Mouse (Mus musculus): ENCODE measurements around the gene Rtkn.
A peak's percentile ranks its signal among the peaks of the same experiment; 100 is the strongest.

The Rtkn gene

DNA sequence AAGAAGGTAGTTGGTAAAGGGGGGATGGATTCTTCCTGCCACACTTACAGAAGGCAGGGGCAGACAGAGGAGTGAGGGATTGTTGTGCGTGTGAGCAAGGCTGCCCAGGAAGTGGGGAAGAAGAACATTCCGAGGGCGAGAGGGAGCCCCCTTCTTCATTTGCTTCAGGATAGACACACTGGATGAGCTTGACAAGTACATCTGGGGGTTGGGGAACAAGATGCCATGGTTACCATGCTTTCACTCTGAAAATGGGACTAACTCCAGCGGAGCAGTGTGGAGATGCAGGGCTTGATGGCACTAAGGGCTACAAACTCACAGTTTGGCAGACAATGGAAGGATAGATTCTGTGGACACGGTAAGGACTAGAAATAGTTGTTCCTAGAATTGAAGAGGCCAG, 35.8 kb downstream of the Rtkn start:
- DNase-seq (ENCODE audit: extremely low spot score, low spot score) = no peak

GRCm38 (mm10) chr6:83172240-83172920, 37.1 kb downstream of the Rtkn start:
- DNase-seq (ENCODE audit: extremely low spot score, low spot score) = no peak

DNA sequence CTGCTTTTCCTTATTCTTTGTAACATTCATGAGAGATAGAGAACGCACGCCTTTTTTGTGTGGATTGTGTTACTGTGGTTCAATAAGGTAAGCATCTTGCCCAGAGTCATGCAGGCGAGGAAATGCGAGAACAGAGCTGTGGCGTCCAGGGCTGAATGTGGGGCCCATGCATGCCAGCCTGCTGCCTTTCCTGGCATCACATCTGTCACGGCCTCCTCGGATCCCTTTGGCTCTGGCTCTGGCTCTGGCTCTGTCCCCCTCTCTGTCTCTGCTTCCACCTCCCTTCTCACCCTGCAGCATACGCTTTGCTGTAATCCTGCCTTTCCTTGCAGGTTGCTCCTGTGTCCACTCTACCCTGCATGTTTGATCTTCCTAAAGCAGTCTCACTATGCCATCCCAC, 40.7 kb downstream of the Rtkn start:
- DNase-seq (ENCODE audit: extremely low spot score, low spot score) = no peak

GRCm38 (mm10) chr6:83179390-83180117, 44.3 kb downstream of the Rtkn start:
- peak; percentile 36 for DNase-seq (ENCODE audit: extremely low spot score, low spot score)

DNA sequence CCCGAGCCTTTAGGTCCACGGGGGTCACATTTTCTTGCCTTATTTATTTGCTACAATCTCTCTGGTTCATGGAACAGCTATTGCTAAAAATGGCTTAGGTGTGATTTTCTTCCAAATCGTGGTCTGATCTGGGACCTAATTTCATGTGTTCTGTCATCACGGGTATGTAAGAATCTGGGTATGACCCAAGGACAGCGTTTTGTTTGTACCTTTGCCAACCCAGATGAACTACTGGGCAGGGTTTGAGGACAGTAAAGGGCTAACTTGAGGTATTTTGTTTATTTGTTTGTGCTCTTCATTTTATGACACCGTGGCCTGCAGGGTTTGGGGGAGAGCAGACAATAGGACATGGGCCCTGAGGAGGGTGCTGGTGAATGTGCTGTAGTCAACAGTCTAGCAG, 45.3 kb downstream of the Rtkn start:
- DNase-seq (ENCODE audit: extremely low spot score, low spot score) = no peak

DNA sequence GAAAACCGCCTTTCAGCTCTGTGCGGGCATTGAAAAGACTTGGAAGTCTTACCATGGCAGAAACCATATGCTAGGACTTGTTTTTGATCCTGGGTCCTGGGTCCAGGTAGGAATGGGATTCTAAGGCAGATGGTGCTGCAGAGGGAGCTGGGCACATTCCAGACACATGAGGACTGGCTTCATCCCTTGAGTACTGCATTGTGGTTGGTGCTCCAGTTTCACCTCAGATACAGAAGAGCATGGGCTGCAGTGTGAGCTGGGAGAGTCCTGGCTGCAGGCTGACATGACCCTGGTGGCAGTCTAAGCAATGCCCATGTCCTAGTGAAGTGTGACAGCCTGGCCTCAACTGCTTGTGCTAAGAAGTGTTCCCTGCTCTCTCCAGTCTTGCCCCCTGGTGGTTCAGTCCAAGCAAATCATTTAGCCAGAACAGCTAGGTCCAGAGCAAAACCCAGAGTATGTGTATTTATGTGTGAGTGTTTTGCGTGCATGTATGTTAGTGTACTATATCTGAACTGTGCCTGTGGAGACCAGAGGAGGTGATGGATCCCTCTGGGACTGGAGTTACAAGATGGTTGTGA, 49.7 kb downstream of the Rtkn start:
- no peak for DNase-seq (ENCODE audit: extremely low spot score, low spot score)

DNA sequence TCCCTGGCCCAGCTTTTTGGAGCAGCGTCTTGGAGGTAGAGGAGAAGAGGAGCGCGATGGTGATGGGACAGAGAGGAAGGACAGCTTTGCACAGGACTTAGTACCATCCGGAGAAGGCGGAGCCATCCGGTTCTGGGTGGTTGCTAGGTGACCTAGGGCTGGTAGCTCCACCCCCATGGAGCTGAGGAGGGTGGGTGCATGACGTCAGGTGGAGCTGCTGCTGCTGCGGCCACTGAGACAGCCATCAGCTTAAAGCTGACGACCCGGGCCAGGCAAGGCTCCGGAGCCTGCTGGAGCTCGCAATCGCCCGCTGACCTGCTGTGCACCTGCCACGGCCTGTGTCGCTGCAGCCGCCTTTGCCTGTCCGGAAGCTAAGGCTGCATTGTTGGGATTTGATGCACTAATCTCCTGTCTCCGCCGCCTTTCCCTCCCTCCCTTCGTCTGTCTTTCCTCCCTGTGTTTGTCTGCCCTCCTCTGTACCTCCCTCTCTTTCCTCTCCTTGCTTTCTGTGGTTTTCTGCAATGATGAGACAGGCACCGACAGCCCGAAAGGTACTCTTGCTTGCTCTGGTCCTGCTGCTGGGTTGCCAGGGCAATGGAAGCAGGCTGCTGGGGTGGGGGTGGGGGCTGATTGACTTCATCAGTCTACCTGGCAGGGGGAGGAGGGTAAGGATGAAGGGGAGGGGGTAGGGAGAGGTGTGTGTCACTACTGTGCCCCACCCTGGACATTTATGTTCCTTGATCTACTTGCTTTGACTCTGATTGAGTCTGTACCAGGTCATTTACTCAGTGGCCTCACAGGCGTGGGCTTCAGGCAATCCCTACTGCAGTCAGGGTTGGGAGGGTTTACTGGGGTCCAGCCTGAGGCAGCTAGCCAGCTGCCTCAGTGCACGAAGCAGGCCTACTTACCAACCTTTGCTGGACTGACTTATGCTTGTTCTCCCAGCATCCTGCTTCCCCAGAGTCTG, 50.9 kb downstream of the Rtkn start:
- peak; percentile 63 for DNase-seq (ENCODE audit: extremely low spot score, low spot score)

DNA sequence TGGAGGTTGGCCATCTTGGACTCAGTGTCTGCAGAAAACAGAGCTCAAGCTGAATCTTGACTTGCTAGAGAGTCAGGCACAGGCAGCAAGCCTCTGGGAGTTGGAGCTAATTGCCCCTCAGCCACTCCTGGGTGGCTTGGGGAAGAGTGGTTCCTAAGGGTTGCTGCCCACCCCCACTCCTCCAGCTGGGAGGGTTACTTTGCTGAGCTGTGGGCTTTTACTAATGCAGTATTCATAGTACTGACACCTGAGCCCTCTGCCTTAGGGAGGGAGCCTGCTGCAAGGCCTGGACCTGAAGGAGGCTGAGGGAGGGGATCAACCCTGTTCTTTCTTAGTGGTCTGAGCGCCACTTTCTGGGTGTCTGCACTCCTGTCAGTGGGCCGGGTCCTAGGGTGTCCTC, 51.7 kb downstream of the Rtkn start:
- DNase-seq (ENCODE audit: extremely low spot score, low spot score) = no peak

GRCm38 (mm10) chr6:83193571-83193970, 58.3 kb downstream of the Rtkn start:
- no peak for DNase-seq (ENCODE audit: extremely low spot score, low spot score)

DNA sequence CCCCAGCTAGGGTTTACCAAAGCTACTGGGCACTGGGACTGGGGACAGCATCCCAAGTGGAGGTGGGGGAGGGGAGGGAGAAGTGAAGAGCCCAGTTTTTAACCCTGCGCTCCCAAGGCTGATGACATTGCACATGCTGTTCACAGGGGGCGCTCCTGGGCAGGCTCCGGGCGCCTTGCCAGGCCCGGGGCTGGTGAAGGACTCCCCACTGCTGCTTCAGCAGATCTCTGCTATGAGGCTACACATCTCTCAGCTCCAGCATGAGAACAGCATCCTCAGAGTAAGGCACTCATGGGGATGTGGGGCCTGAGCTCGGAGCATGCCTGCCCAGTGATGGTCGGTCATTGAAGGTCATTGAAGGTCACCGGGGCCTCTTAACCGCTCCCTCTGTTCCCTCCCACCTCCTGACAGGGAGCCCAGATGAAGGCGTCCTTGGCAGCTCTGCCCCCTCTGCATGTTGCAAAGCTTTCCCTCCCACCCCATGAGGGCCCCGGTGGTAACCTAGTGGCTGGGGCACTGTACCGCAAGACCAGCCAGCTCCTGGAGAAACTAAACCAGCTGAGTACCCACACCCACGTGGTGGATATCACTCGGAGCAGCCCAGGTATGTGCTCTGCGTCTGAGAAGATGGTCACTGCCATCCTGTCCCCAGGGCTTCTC, 62.2 kb downstream of the Rtkn start:
- no peak for DNase-seq (ENCODE audit: extremely low spot score, low spot score)
